Mouse (Mus musculus) hindbrain, embryonic 12.5 days (tissue): Measurements from ENCODE around the gene Olfr1368. TPM values are rescaled to one million over a fixed set of nuclear protein-coding genes. Genes with fewer than 3 reads are reported as not detected.
A peak's percentile ranks its signal among the peaks of the same experiment; 100 is the strongest.
"Not testable (repeated sequence)": the region's sequence is repeated elsewhere in the genome, so short reads cannot be mapped to it uniquely, and the experiment has no call there.

Experiments used
- ATAC-seq: fragments of 200-750 bp; cut with Nextera tagmentation; 2 replicates; pipeline ENCODE4 v1.8.0; 2017; ENCODE audit warnings: moderate TSS enrichment; ENCODE audit not compliant: low FRiP score
- H3K27ac ChIP-seq: fragments of 300-500 bp; sonication (generic); 2 replicates; pipeline ENCODE4 v1.5.1; 2016; ENCODE audit warnings: mild to moderate bottlenecking
- H3K27me3 ChIP-seq: fragments of 300-500 bp; sonication (generic); 2 replicates; pipeline ENCODE4 v1.6.1; 2016; ENCODE audit warnings: mild to moderate bottlenecking
- H3K36me3 ChIP-seq: fragments of 300-500 bp; sonication (generic); 2 replicates; pipeline ENCODE4 v1.6.1; 2016; ENCODE audit warnings: mild to moderate bottlenecking
- H3K4me1 ChIP-seq: fragments of 300-500 bp; sonication (generic); 2 replicates; pipeline ENCODE4 v1.6.1; 2016
- H3K4me2 ChIP-seq: fragments of 300-500 bp; sonication (generic); replicated peaks from 2 replicates; pipeline ENCODE4 v1.6.1; 2016; ENCODE audit warnings: mild to moderate bottlenecking
- H3K4me3 ChIP-seq: fragments of 300-500 bp; sonication (generic); 2 replicates; pipeline ENCODE4 v1.5.1; 2016; ENCODE audit warnings: mild to moderate bottlenecking
- H3K9ac ChIP-seq: fragments of 300-500 bp; sonication (generic); 2 replicates; pipeline ENCODE4 v1.6.1; 2016; ENCODE audit warnings: mild to moderate bottlenecking, moderate library complexity
- H3K9me3 ChIP-seq: fragments of 300-500 bp; sonication (generic); replicated peaks from 2 replicates; pipeline ENCODE4 v1.6.1; 2016; ENCODE audit warnings: mild to moderate bottlenecking
- WGBS: fragments of 180-500 bp; shearing (Covaris S2); methylation state at CpG from one replicate; pipeline ENCODE4 v1.1.7; 2016; 5-methylcytosine and 5-hydroxymethylcytosine counted together
- polyA plus RNA-seq: library from polyadenylated mRNA; unstranded; fragments of >200 nt; fragmentation: Nextera tagmentation; extraction: Ambion mirVana; gene quantifications from 2 replicates; pipeline ENCODE4 v1.2.1, GENCODE M21; 2016

Gene Olfr1368
- polyA plus RNA-seq, 1 experiment from 2014 or later: not detected

GRCm38 (mm10) chr13:21161591-21161990 is 15.9 kb upstream of the Olfr1368 start:
- 37% methylated on average over 2 of the region's 2 CpGs for WGBS
- Histone ChIP-seq H3K27ac (no peak overlapping the region), H3K9me3 (no peaks in the 10 kb centered on the region), H3K4me3 (peak overlapping the region; percentile 60), H3K4me1 (0 out of 2 replicates have a peak, but pooled peaks cover 9% of the 10 kb centered on the region), H3K9ac (no peak overlapping the region), H3K27me3 (no peaks in the 10 kb centered on the region; the same call in 1 of the 2 replicates), H3K4me2 (peak overlapping the region; percentile 78), H3K36me3 (no peaks in the 10 kb centered on the region)
- no peak for ATAC-seq

DNA sequence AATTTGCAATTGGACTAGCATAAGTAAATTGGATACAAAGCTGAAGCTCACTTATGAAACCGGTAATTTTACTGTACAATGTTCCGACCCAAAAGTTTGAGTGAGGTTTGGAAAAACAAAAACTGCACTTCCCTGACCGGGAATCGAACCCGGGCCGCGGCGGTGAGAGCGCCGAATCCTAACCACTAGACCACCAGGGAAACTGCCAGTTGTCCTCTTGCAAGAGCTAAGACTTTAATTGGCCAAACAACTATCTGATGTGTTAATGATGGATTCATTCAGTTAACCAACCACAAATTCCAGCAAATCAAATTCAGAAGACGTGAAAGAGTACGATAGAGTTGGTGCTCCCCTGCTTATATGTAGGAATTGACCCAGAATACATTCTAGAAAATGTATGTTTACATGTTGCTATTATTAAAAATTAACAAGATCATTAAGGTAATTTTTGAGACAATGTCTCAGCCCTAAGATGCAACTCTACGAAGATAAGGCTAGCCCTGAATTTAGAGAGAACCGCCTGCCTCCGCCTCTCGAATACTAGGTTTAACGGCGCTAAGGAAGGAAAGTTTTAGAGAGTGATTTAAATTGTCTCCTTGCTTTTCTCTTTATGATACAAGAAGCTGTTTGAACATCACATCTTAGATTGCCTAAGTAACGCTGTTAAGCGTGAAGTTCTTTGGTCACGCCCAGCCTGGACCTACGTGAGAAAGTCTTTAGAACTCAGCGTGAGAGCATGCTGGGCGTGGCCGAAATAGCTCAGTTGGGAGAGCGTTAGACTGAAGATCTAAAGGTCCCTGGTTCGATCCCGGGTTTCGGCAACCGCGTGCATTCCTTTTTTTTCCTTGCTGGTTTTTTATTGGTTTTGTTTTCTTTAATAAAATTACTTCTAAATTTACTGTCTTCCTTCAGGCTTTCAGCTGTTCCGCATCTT is 15.3 kb upstream of the Olfr1368 start:
- Histone ChIP-seq H3K9ac (peak overlapping the region; percentile 48; the same call in 1 of the 2 replicates), H3K27ac (no peak overlapping the region), H3K4me3 (peak overlapping the region; percentile 60), H3K36me3 (no peaks in the 10 kb centered on the region), H3K9me3 (no peaks in the 10 kb centered on the region), H3K27me3 (no peaks in the 10 kb centered on the region; the same call in 1 of the 2 replicates), H3K4me2 (peak overlapping the region; percentile 78), H3K4me1 (0 out of 2 replicates have a peak, but pooled peaks cover 9% of the 10 kb centered on the region)
- peak; percentile 88 for ATAC-seq
- under 1% methylated on average over 32 of the region's 32 CpGs for WGBS

- Histone ChIP-seq H3K36me3 (no peaks in the 10 kb centered on the region), H3K4me3 (peak overlapping the region; percentile 60), H3K9me3 (no peaks in the 10 kb centered on the region), H3K9ac (peak overlapping the region; percentile 48), H3K4me1 (0 out of 2 replicates have a peak, but pooled peaks cover 9% of the 10 kb centered on the region), H3K27me3 (no peaks in the 10 kb centered on the region; the same call in 1 of the 2 replicates), H3K4me2 (peak overlapping the region; percentile 78), H3K27ac (no peak overlapping the region)
- under 1% methylated on average over 16 of the region's 16 CpGs for WGBS
- ATAC-seq: peak; percentile 29
Observed at GRCm38 (mm10) chr13:21160041-21160511, 14.4 kb upstream of the Olfr1368 start.

DNA sequence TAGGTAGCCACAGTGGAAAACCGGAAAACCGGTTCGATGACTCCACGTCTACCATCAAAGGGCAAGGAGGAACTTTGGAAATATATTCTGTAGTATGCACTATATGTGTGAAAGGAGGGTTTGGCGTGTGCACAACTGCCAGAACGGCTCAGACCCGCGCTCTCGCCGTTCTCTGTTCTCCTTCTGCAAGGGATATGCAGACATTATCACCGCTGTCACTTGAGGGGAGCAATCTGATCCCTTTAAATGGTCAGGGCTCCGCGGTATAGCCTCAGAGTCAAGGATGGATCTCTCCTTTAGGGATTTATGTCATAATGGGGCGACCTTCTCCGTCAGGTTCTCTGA is 13.8 kb upstream of the Olfr1368 start:
- H3K4me1 ChIP-seq: 0 out of 2 replicates have a peak, but pooled peaks cover 9% of the 10 kb centered on the region
- no peaks in the 10 kb centered on the region for H3K9me3 ChIP-seq
- under 1% methylated on average over 15 of the region's 15 CpGs for WGBS
- H3K27me3 ChIP-seq: no peaks in the 10 kb centered on the region; the same call in 1 of the 2 replicates
- peak overlapping the region; percentile 48; the same call in 1 of the 2 replicates for H3K9ac ChIP-seq
- H3K4me2 ChIP-seq: peak overlapping the region; percentile 78
- H3K27ac ChIP-seq: no peak overlapping the region
- ATAC-seq: peak; percentile 14; the same call in 1 of the 2 replicates
- H3K4me3 ChIP-seq: peak overlapping the region; percentile 60
- H3K36me3 ChIP-seq: no peaks in the 10 kb centered on the region

DNA sequence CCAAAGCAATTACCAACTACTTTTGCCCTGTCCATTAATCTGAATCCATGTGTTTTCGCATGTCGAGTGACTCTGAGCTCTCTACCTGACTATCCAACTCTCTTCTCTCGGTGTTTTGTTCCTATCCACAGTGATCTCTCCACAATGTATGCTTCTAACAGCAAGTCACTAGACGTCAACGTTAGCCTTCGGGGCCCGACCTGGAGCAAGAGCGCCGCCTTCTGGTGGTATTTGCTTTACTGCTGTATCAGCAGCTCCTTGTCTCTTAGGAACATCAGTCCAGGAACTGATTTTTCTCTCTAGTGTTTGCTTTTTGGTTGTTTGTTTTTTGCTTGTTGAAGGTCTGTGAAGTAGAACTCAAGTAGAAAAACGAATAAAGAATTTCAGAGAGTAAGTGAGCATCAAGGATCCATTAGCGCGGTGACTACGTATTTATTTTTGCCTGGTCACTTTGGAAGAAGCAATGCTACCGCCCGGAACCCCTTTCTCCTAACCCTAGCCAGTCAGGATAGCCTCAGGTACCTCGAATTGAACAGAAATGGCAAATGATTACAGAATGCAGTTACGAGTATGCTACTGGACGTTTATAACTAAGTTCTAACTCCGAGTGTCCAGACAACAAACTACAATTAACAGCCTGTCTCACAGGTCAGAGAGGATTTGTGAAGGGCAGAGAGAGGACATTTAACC is 13.3 kb upstream of the Olfr1368 start:
- Histone ChIP-seq H3K9me3 (no peaks in the 10 kb centered on the region), H3K4me1 (0 out of 2 replicates have a peak, but pooled peaks cover 9% of the 10 kb centered on the region), H3K9ac (peak overlapping the region; percentile 48; the same call in 1 of the 2 replicates), H3K27me3 (no peaks in the 10 kb centered on the region), H3K27ac (no peak overlapping the region), H3K4me3 (peak overlapping the region; percentile 60), H3K4me2 (peak overlapping the region; percentile 78), H3K36me3 (no peaks in the 10 kb centered on the region)
- peak; percentile 27 for ATAC-seq
- under 1% methylated on average over 19 of the region's 19 CpGs for WGBS

DNA sequence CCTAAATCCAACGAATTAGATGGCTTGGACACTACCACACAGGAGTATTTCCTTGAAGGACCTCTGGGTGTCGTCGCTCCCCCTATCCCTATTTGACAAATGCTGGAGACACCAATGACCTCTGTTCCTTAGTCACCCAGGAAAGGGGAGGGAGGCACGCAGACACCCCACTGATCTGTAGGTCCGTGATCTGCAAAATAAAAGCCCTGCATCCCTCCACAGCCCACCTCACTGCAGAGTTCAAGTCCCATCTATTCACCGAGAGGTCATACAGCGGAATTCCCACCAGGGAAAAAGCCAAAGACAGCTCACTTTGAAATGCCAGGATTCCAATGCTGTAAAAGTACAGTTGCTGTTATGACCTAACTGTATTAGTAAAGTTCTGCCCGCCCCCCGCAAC is 12.4 kb upstream of the Olfr1368 start:
- no peak overlapping the region for H3K4me3 ChIP-seq
- no peaks in the 10 kb centered on the region for H3K9me3 ChIP-seq
- 0 out of 2 replicates have a peak, but pooled peaks cover 9% of the 10 kb centered on the region for H3K4me1 ChIP-seq
- H3K9ac ChIP-seq: no peak overlapping the region
- WGBS: 3% methylated on average over 9 of the region's 9 CpGs
- H3K27me3 ChIP-seq: no peaks in the 10 kb centered on the region
- H3K27ac ChIP-seq: no peak overlapping the region
- peak overlapping the region; percentile 78 for H3K4me2 ChIP-seq
- ATAC-seq: no peak
- no peaks in the 10 kb centered on the region for H3K36me3 ChIP-seq

DNA sequence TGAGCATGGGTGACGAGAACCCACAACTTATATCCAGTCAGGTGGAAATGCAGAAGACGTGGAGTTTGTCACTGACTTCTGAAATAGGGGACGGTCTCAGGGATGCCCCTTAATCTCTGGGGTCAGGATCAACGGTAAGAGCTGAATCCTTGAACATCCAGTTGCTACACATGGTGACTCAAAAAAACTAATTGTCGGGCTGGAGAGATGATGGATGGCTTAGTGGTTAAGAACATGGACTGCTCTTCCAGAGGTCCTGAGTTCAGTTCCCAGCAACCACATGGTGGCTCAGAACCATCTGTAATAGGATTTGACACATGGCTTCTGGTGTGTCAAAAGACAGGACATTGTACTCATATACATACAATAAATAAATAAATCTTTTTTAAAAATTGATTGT is 10.2 kb upstream of the Olfr1368 start:
- H3K9me3 ChIP-seq: no peaks in the 10 kb centered on the region
- H3K4me1 ChIP-seq: 0 out of 2 replicates have a peak, but pooled peaks cover 9% of the 10 kb centered on the region
- H3K27me3 ChIP-seq: no peaks in the 10 kb centered on the region
- 85% methylated on average over 5 of the region's 5 CpGs for WGBS
- H3K4me2 ChIP-seq: no peak overlapping the region
- H3K36me3 ChIP-seq: no peaks in the 10 kb centered on the region
- no peak overlapping the region for H3K9ac ChIP-seq
- no peak overlapping the region for H3K4me3 ChIP-seq
- no peak for ATAC-seq
- H3K27ac ChIP-seq: no peak overlapping the region

DNA sequence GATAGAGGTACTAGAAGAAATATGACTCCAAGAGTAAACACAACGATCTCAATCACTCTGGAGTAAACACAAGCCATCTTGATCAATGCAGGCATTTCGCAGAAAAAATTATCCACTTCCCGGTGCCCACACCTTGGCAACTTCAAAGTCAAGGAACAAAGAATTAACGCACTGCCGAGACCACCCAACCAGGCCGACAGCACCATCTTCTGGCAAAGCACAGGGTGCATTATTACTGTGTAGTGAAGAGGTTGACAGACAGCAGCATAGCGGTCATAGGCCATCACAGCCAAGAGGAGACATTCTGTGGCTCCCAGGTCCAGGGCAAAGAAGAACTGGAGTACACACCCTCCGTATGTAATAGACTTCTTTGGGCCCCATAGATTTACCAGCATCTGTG is 3.2 kb downstream of the Olfr1368 start:
- ATAC-seq: no peak

GRCm38 (mm10) chr13:21129339-21129738 is 16.3 kb downstream of the Olfr1368 start, which contains the start of gene Olfr263:
Olfr263 (plus strand) TSS chr13:21129639.
- not testable (repeated sequence) for H3K27ac ChIP-seq, ATAC-seq, H3K4me3 ChIP-seq, H3K36me3 ChIP-seq, H3K4me2 ChIP-seq, H3K4me1 ChIP-seq, H3K9ac ChIP-seq, H3K9me3 ChIP-seq, H3K27me3 ChIP-seq
- WGBS: 79% methylated on average over 3 of the region's 3 CpGs

More for the DNA sequence above, 3.2 kb downstream of the Olfr1368 start:
- Histone ChIP-seq H3K4me1 (no peaks in the 10 kb centered on the region), H3K27ac (no peak overlapping the region), H3K27me3 (no peaks in the 10 kb centered on the region), H3K4me2 (no peak overlapping the region), H3K4me3 (no peak overlapping the region), H3K36me3 (no peaks in the 10 kb centered on the region), H3K9me3 (no peaks in the 10 kb centered on the region), H3K9ac (no peak overlapping the region)
- WGBS: 54% methylated on average over 8 of the region's 8 CpGs

DNA sequence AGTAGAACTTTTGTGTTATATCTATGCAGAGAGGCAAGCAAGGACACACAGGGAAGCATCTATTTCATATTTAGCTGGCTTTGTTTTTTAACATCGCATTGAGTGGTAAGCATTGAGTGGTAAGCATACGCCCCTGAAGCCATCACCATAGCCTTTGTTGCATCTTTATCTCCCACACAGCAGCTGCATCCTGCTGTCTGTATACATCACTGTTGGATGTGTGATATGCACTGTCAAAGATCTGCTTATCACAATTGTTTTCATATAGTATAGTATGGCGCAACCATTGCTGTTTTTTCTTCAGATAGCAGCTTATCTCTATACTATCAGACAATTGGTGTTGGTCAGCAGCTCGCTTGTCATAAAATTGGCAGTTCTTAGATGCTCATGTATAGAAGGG is 31.5 kb downstream of the Olfr1368 start:
- H3K9ac ChIP-seq: no peak overlapping the region
- H3K36me3 ChIP-seq: no peaks in the 10 kb centered on the region
- H3K27me3 ChIP-seq: no peaks in the 10 kb centered on the region
- ATAC-seq: no peak
- no peaks in the 10 kb centered on the region for H3K4me1 ChIP-seq
- no peak overlapping the region for H3K27ac ChIP-seq
- no peaks in the 10 kb centered on the region for H3K9me3 ChIP-seq
- WGBS: 89% methylated on average over 4 of the region's 4 CpGs
- H3K4me2 ChIP-seq: no peak overlapping the region
- H3K4me3 ChIP-seq: no peak overlapping the region

- H3K36me3 ChIP-seq, H3K4me3 ChIP-seq, H3K4me1 ChIP-seq, H3K9me3 ChIP-seq, H3K4me2 ChIP-seq, ATAC-seq, H3K27ac ChIP-seq, H3K9ac ChIP-seq, H3K27me3 ChIP-seq: not testable (repeated sequence)
- WGBS: 73% methylated on average over 3 of the region's 3 CpGs
Observed at GRCm38 (mm10) chr13:21111183-21111582, 34.5 kb downstream of the Olfr1368 start, which contains the start of gene Olfr1369-ps1. Olfr1369-ps1 (plus strand) TSS chr13:21111483.

DNA sequence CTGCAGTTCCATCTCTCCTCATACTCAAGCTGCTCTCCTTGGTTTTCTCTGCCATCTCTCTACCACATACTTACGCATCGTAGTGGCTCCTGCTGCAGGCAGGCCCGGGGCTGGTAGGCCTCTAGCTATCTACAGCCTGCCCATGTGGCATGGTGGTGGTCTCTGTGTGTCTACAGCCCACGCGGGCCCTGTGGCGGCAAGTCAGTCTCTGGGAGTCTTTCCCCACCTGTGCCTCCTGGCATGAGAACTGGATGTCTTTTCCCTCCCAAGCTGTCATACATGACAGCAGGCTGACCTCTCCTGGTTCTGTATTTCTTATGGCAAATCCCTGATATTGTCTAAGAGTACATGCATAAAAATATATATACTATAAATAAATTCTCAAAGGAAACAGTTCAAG is 35.2 kb downstream of the Olfr1368 start:
- H3K36me3 ChIP-seq: no peaks in the 10 kb centered on the region
- H3K9ac ChIP-seq: no peak overlapping the region
- H3K4me1 ChIP-seq: no peaks in the 10 kb centered on the region
- 90% methylated on average over 6 of the region's 6 CpGs for WGBS
- H3K27ac ChIP-seq: no peak overlapping the region
- ATAC-seq: no peak
- H3K27me3 ChIP-seq: no peaks in the 10 kb centered on the region
- no peaks in the 10 kb centered on the region for H3K9me3 ChIP-seq
- no peak overlapping the region for H3K4me3 ChIP-seq
- H3K4me2 ChIP-seq: no peak overlapping the region
